Mouse (Mus musculus): ENCODE measurements at regions not wholly inside any gene's neighbourhood (a gene's known extent, or its start where the extent isn't known, plus 50 kb on each side); places are given as distances from the start of the nearest gene placed in this dataset.

DNA sequence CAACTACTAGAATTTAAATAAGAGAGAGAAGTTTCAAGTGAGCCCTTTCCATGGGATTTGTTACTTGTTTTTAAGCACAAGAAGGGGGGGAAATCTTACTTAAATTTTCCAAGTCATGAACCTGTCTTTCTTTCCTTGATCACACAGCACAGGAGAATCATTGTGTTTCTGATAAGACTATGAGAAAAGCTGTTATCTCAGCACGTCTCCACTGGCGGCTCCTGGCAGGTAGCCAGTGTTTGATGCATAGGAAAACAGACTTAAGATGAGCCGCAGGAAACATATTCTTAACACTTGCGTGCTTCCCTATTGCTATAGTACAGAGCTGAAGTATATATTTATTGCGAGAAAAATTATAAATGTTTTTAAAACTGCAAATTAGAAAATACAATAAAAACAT is 920.3 kb downstream of the Efna5 start:
- no peaks in the 10 kb centered on the region for H3K9me3 ChIP-seq (replicated peaks; ENCODE audit: control insufficient read depth, low read length, poor library complexity, severe bottlenecking)
- ATAC-seq, result no peak; the same call in 1 of the 2 replicates
- H3K4me3 ChIP-seq (ENCODE audit: low read depth, low read length), result no peak overlapping the region
- no peaks in the 10 kb centered on the region for H3K36me3 ChIP-seq (ENCODE audit: control insufficient read depth, insufficient read depth, low read length)
- H3K4me1 ChIP-seq (ENCODE audit: control insufficient read depth, insufficient read depth, low read length), result no peaks in the 10 kb centered on the region
- no peak overlapping the region for H3K27ac ChIP-seq (ENCODE audit: low read length)
- no peak overlapping the region for H3K4me2 ChIP-seq (ENCODE audit: low read length)
- H3K9ac ChIP-seq (ENCODE audit: low read depth, low read length), result no peak overlapping the region
- WGBS, result 39% methylated on average over 5 of the region's 5 CpGs
- H3K27me3 ChIP-seq (ENCODE audit: control insufficient read depth, insufficient read depth, low read depth, low read length), result no peaks in the 10 kb centered on the region

DNA sequence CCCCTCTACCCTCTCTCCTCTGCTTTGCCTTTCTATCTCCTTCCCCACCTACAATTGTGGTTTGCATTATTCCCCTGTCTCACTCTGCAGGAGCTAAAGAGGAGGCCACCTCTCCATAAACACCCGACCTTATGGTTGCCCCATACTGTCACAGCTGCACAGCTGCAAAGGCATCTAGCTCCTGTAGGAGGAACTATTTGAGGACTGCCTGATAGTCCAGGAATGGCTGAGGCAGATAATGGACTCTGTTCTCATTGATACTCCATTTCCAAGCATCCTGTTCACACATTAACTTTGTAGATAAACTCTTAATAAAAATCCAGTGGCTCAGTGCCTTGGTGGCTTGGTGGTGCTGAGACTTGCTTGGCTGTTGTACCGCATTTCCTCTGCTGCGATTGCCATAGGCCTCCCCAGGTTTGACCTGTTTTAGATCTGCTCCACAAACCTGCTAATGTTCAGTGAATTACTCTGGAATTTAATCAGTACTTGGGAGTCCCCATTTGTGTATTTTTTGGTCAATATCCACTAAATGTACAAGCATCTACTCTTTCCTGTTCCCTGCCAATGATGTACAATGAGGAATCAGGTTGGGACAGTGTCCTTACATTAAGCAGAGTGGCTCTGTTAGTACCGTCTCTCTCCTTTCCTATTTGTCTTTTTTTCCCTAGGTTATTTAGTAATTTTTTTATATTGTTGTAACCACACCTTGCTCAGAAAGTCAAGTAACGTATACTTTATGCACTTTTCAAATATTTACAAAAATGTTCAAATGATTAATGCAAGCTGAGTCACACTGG is 920.9 kb downstream of the Efna5 start:
- Histone ChIP-seq H3K4me1 (ENCODE audit: control insufficient read depth, insufficient read depth, low read length) (no peaks in the 10 kb centered on the region), H3K36me3 (ENCODE audit: control insufficient read depth, insufficient read depth, low read length) (no peaks in the 10 kb centered on the region), H3K9ac (ENCODE audit: low read depth, low read length) (no peak overlapping the region), H3K9me3 (replicated peaks; ENCODE audit: control insufficient read depth, low read length, poor library complexity, severe bottlenecking) (no peaks in the 10 kb centered on the region), H3K27ac (ENCODE audit: low read length) (no peak overlapping the region), H3K4me2 (ENCODE audit: low read length) (no peak overlapping the region), H3K4me3 (ENCODE audit: low read depth, low read length) (no peak overlapping the region), H3K27me3 (ENCODE audit: control insufficient read depth, insufficient read depth, low read depth, low read length) (no peaks in the 10 kb centered on the region)
- ATAC-seq, result no peak
- 76% methylated on average over 5 of the region's 5 CpGs for WGBS

DNA sequence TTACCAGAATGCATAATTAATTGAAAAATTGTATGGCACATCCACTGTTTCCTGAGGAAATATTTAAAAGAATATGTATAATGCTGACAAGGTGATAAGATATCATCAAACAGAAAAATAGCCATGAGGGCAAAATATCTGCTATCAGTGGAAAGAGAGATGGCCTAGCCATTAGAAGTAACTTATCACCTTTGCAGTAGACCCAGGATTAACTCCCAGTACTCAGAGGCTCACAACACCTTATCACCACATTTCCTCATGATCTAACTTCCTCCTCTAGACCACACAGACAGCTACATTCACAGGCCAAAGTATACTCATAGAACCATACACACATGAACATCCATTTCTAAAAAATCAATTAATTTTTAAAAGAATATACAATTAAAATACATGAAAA is 963.4 kb downstream of the Efna5 start:
- no peaks in the 10 kb centered on the region for H3K9me3 ChIP-seq (replicated peaks; ENCODE audit: control insufficient read depth, low read length, poor library complexity, severe bottlenecking)
- no peak overlapping the region for H3K9ac ChIP-seq (ENCODE audit: low read depth, low read length)
- no peaks in the 10 kb centered on the region for H3K4me1 ChIP-seq (ENCODE audit: control insufficient read depth, insufficient read depth, low read length)
- no peaks in the 10 kb centered on the region for H3K27me3 ChIP-seq (ENCODE audit: control insufficient read depth, insufficient read depth, low read depth, low read length)
- H3K27ac ChIP-seq (ENCODE audit: low read length), result no peak overlapping the region
- H3K4me3 ChIP-seq (ENCODE audit: low read depth, low read length), result no peak overlapping the region
- H3K4me2 ChIP-seq (ENCODE audit: low read length), result no peak overlapping the region
- no peak for ATAC-seq
- no peaks in the 10 kb centered on the region for H3K36me3 ChIP-seq (ENCODE audit: control insufficient read depth, insufficient read depth, low read length)

DNA sequence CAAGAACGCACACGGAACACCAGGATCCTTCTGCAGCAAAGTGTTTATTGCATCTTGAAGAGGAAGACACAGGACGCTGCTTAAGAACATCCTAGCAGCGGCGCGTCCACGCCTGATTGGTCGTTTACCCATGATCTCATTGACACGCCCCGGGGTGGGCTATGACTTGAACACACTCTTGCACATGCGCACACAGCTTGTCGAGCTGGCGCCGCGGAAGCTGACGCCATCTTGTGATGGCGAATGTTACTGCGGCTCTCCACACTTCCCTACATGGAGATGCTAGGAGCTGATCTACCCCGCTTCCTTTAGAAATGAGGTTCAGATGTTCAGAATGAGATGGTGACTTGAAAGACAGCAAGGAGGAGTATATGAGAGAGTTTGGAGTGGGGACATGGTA is 978.2 kb downstream of the Efna5 start:
- 95% methylated on average over 19 of the region's 19 CpGs for WGBS
- no peak for ATAC-seq
- Histone ChIP-seq H3K27me3 (ENCODE audit: control insufficient read depth, insufficient read depth, low read depth, low read length) (no peaks in the 10 kb centered on the region), H3K4me3 (ENCODE audit: low read depth, low read length) (no peak overlapping the region), H3K27ac (ENCODE audit: low read length) (no peak overlapping the region), H3K9me3 (replicated peaks; ENCODE audit: control insufficient read depth, low read length, poor library complexity, severe bottlenecking) (0 out of 2 replicates have a peak, but pooled peaks cover 1% of the 10 kb centered on the region), H3K36me3 (ENCODE audit: control insufficient read depth, insufficient read depth, low read length) (no peaks in the 10 kb centered on the region), H3K4me1 (ENCODE audit: control insufficient read depth, insufficient read depth, low read length) (no peaks in the 10 kb centered on the region), H3K4me2 (ENCODE audit: low read length) (no peak overlapping the region), H3K9ac (ENCODE audit: low read depth, low read length) (no peak overlapping the region)

DNA sequence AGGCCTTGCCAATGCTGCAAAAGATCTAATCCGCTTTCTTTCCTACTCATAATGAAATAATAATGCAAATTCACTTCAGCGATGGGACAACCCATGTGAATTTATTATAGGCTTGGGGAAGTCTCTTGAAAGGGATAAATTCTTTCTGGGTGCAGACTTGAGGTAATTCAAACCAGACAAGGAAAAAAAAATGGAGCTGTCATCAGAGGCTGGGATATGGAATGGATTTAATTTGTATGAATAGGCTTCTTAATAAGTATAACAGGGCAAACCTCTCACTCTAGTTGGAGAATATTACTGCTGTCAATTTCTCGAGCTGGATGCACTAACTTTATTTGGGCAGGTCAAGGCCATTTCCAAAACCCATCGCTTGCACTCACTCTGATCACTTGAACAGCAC is 990.5 kb downstream of the Efna5 start:
- 57% methylated on average over 4 of the region's 4 CpGs for WGBS
- H3K36me3 ChIP-seq (ENCODE audit: control insufficient read depth, insufficient read depth, low read length), result no peaks in the 10 kb centered on the region
- ATAC-seq, result no peak

DNA sequence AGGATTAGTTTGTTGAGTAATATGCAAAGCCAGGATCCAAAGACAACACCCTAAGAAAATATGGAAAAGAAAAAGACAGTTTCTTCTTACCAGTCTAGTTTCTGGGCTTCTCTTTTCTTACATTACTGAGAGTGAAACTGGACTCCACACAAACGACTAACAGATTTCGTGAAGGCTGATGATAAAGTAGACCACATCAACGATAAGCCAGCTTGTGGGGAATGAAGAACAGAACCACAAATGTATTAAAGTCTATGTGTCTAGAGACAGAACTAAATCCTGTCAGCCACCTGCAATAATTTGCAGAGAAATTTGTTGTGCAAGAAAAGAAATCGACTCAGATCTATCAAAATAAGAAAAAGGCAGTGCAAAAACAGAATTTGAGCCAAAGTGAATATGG is 1015.0 kb downstream of the Efna5 start:
- H3K9ac ChIP-seq (ENCODE audit: low read depth, low read length), result no peak overlapping the region
- WGBS, result 89% methylated on average over 4 of the region's 4 CpGs
- no peaks in the 10 kb centered on the region for H3K9me3 ChIP-seq (replicated peaks; ENCODE audit: control insufficient read depth, low read length, poor library complexity, severe bottlenecking)
- H3K4me3 ChIP-seq (ENCODE audit: low read depth, low read length), result no peak overlapping the region
- H3K36me3 ChIP-seq (ENCODE audit: control insufficient read depth, insufficient read depth, low read length), result no peaks in the 10 kb centered on the region
- H3K4me1 ChIP-seq (ENCODE audit: control insufficient read depth, insufficient read depth, low read length), result no peaks in the 10 kb centered on the region
- no peaks in the 10 kb centered on the region for H3K27me3 ChIP-seq (ENCODE audit: control insufficient read depth, insufficient read depth, low read depth, low read length)
- H3K27ac ChIP-seq (ENCODE audit: low read length), result no peak overlapping the region
- ATAC-seq, result no peak
- H3K4me2 ChIP-seq (ENCODE audit: low read length), result no peak overlapping the region

More for the DNA sequence above, 990.5 kb downstream of the Efna5 start:
- H3K27me3 ChIP-seq (ENCODE audit: control insufficient read depth, insufficient read depth, low read depth, low read length), result no peaks in the 10 kb centered on the region
- H3K27ac ChIP-seq (ENCODE audit: low read length), result no peak overlapping the region
- no peak overlapping the region for H3K4me3 ChIP-seq (ENCODE audit: low read depth, low read length)
- no peaks in the 10 kb centered on the region for H3K9me3 ChIP-seq (replicated peaks; ENCODE audit: control insufficient read depth, low read length, poor library complexity, severe bottlenecking)
- H3K4me1 ChIP-seq (ENCODE audit: control insufficient read depth, insufficient read depth, low read length), result no peaks in the 10 kb centered on the region
- no peak overlapping the region for H3K9ac ChIP-seq (ENCODE audit: low read depth, low read length)
- no peak overlapping the region for H3K4me2 ChIP-seq (ENCODE audit: low read length)

DNA sequence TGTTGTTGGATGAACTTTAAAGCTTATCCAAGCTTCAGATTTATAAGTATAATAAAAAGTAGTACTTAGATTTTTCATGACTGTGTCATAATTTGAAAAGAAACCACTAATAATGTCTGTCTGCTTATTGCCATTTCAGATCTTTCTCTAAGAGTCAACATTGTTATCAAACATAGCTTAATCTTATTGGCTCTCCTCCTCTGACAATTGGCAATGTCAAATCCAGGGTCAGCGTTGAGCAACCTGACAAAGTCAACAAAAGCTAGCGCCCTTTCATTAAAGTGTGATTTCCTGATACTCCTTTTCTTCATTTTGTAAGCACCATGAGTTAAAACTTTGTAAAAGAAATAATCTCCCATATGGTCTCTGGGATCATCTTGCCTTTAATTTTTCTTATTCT is 1018.7 kb downstream of the Efna5 start:
- no peak for ATAC-seq
- 80% methylated on average over 2 of the region's 2 CpGs for WGBS

DNA sequence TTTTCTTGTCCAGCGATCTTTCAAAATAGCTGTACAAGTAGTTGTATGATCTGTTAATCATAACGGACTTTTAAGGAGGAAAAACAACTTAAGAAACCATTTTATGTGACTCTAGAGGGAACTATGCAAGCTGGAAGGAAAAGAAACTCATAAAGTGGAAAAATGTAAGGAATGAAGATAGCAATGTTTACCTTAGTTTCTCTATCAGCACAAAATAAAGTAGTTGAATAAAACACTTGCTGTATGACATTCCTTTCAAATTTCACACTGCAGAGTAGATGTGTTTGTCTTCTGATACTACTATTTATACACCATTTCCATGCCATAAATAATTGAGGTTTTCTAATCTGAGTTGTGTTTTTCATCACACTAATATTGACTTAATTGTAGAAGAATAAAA is 1043.6 kb downstream of the Efna5 start:
- no peak overlapping the region for H3K27ac ChIP-seq (ENCODE audit: low read length)
- no peak for ATAC-seq
- no peaks in the 10 kb centered on the region for H3K4me1 ChIP-seq (ENCODE audit: control insufficient read depth, insufficient read depth, low read length)
- H3K9me3 ChIP-seq (replicated peaks; ENCODE audit: control insufficient read depth, low read length, poor library complexity, severe bottlenecking), result no peaks in the 10 kb centered on the region
- no peaks in the 10 kb centered on the region for H3K27me3 ChIP-seq (ENCODE audit: control insufficient read depth, insufficient read depth, low read depth, low read length)
- H3K4me3 ChIP-seq (ENCODE audit: low read depth, low read length), result no peak overlapping the region
- no peaks in the 10 kb centered on the region for H3K36me3 ChIP-seq (ENCODE audit: control insufficient read depth, insufficient read depth, low read length)
- no peak overlapping the region for H3K4me2 ChIP-seq (ENCODE audit: low read length)
- 85% methylated on average over 2 of the region's 2 CpGs for WGBS
- H3K9ac ChIP-seq (ENCODE audit: low read depth, low read length), result no peak overlapping the region

More for the DNA sequence above, 1018.7 kb downstream of the Efna5 start:
- Histone ChIP-seq H3K9me3 (replicated peaks; ENCODE audit: control insufficient read depth, low read length, poor library complexity, severe bottlenecking) (no peaks in the 10 kb centered on the region), H3K4me2 (ENCODE audit: low read length) (no peak overlapping the region), H3K4me1 (ENCODE audit: control insufficient read depth, insufficient read depth, low read length) (no peaks in the 10 kb centered on the region), H3K27me3 (ENCODE audit: control insufficient read depth, insufficient read depth, low read depth, low read length) (no peaks in the 10 kb centered on the region), H3K36me3 (ENCODE audit: control insufficient read depth, insufficient read depth, low read length) (no peaks in the 10 kb centered on the region), H3K9ac (ENCODE audit: low read depth, low read length) (no peak overlapping the region), H3K27ac (ENCODE audit: low read length) (no peak overlapping the region), H3K4me3 (ENCODE audit: low read depth, low read length) (no peak overlapping the region)

DNA sequence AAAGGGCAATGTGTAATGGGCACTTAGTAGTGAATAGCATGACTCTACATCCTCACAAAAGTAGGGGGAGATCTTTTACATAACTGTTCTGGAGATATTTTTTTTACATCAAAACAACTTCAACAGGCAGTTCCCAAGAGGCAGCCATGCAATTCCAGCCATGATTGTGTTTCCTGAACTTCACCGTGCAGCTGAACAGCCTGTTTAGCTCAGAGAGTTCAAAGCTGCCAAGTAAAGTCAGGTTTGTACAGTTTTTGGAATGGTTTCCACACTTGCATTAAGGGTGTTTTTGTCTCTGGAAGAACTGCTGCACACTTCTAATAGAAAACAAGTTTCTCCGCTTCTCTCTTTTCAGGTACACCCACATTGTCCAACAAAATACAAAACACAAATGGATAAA is 1065.6 kb downstream of the Efna5 start:
- ATAC-seq, result no peak

More for the DNA sequence above, 1065.6 kb downstream of the Efna5 start:
- no peak overlapping the region for H3K4me3 ChIP-seq (ENCODE audit: low read depth, low read length)
- no peak overlapping the region for H3K27ac ChIP-seq (ENCODE audit: low read length)
- no peak overlapping the region for H3K4me2 ChIP-seq (ENCODE audit: low read length)
- H3K9ac ChIP-seq (ENCODE audit: low read depth, low read length), result no peak overlapping the region
- H3K36me3 ChIP-seq (ENCODE audit: control insufficient read depth, insufficient read depth, low read length), result no peaks in the 10 kb centered on the region
- no peaks in the 10 kb centered on the region for H3K27me3 ChIP-seq (ENCODE audit: control insufficient read depth, insufficient read depth, low read depth, low read length)
- no peaks in the 10 kb centered on the region for H3K9me3 ChIP-seq (replicated peaks; ENCODE audit: control insufficient read depth, low read length, poor library complexity, severe bottlenecking)
- H3K4me1 ChIP-seq (ENCODE audit: control insufficient read depth, insufficient read depth, low read length), result no peaks in the 10 kb centered on the region
- 88% methylated on average over 2 of the region's 2 CpGs for WGBS
